Mouse (Mus musculus): ENCODE measurements around the gene Gm20547. TPM values are rescaled to one million over a fixed set of nuclear protein-coding genes. Genes with fewer than 3 reads are reported as not detected.
A peak's percentile ranks its signal among the peaks of the same experiment; 100 is the strongest.

Gene Gm20547
- polyA plus RNA-seq, 1 experiment from 2014 or later = not detected

DNA sequence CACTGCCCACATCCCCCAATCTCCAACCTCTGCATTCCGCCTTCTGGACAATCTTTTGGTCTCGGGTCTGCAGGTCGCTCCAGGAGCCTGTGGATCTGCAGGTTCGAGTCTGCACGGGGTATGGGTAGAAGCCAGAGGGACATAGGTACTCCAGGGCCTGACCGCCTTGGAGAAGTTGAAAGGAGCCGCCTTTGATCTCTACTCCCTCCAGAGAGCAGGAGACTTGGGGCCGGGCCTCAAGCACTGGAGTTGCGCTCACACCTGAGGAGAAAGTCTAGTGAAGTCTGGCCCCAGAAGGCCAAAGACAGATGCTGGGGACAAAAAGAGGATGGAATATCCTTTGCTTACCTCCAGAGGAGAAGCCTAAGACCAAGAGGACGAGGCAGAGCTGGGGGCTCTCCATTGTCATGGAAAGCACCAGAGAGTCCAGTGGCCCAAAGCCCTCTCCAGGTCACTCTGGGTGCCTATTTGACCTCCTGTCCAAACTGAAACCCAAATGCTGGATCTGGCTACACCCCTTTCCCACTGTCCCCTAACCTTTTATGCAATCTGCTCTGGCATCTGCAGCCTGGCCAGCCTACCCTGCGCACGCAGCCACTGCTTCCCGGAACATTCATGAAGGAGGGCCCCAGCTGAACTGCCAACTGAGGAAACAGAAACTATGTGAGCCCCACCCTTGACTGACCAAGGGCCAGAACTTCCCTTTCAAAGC, 20.0 kb downstream of the Gm20547 start:
- no peaks in the 10 kb centered on the region for H3K9me3 ChIP-seq (ENCODE audit: low read length)
- peaks cover 19% of the 10 kb centered on the region for H3K4me1 ChIP-seq (ENCODE audit: insufficient read depth)
- no peaks in the 10 kb centered on the region for H3K27me3 ChIP-seq (ENCODE audit: insufficient read depth, low read length)
- peak overlapping the region; percentile 51 for H3K4me3 ChIP-seq (ENCODE audit: low read depth, low read length)
- H3K36me3 ChIP-seq (replicated peaks; ENCODE audit: insufficient read depth, low read length) = peaks cover 18% of the 10 kb centered on the region
- 47% methylated on average over 13 of the region's 13 CpGs for WGBS (ENCODE audit: insufficient replicate concordance)
- DNase-seq (peak; percentile 76), ATAC-seq (peak; percentile 91)
- no peak for TF ChIP-seq EP300 (IDR thresholded peaks at IDR 0.05; ENCODE audit: low read depth)
- no peak for TF ChIP-seq CTCF (IDR thresholded peaks at IDR 0.05; ENCODE audit: low read depth)
- peak overlapping the region; percentile 63 for H3K4me2 ChIP-seq (ENCODE audit: low read depth, low read length)
- H3K27ac ChIP-seq (ENCODE audit: low read depth) = peak overlapping the region; percentile 73
- peak overlapping the region; percentile 47 for H3K9ac ChIP-seq (replicated peaks)

DNA sequence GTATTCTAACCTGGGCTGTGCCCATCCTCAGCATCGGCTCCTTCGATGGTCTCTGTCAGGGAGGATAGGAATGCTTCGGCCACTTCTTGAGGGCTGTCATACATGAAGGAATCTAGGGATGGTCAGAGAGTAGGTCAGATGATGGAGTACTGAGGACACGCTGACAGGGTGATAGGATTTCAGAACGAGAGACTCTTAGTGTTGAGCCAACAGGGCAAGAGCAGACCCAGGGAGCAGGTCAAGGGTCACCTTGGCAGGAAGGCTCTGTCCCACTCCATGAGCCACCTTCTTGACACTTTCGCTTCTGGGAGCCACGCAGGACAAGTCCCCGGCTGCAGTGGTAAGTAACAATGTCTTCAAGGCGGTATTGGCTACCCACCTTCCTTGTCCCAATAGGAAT, 21.3 kb downstream of the Gm20547 start:
- Histone ChIP-seq H3K4me3 (ENCODE audit: low read depth, low read length) (peak overlapping the region; percentile 51), H3K9me3 (ENCODE audit: low read length) (no peaks in the 10 kb centered on the region), H3K4me2 (ENCODE audit: low read depth, low read length) (peak overlapping the region; percentile 63), H3K27me3 (ENCODE audit: insufficient read depth, low read length) (no peaks in the 10 kb centered on the region), H3K9ac (replicated peaks) (peak overlapping the region; percentile 22; the same call in 1 of the 2 replicates), H3K36me3 (replicated peaks; ENCODE audit: insufficient read depth, low read length) (peaks cover 25% of the 10 kb centered on the region), H3K27ac (ENCODE audit: low read depth) (no peak overlapping the region), H3K4me1 (ENCODE audit: insufficient read depth) (peaks cover 19% of the 10 kb centered on the region)
- no peak for TF ChIP-seq CTCF (IDR thresholded peaks at IDR 0.05; ENCODE audit: low read depth)
- TF ChIP-seq EP300 (IDR thresholded peaks at IDR 0.05; ENCODE audit: low read depth) = no peak
- ATAC-seq (no peak), DNase-seq (peak; percentile 13)
- WGBS (ENCODE audit: insufficient replicate concordance) = 81% methylated on average over 9 of the region's 9 CpGs

- Histone ChIP-seq H3K36me3 (replicated peaks; ENCODE audit: insufficient read depth, low read length) (peaks cover 36% of the 10 kb centered on the region), H3K9me3 (ENCODE audit: low read length) (no peaks in the 10 kb centered on the region), H3K27ac (ENCODE audit: low read depth) (0 out of 2 replicates have a peak overlapping the region, but pooled peaks have one; percentile 29), H3K4me1 (ENCODE audit: insufficient read depth) (peaks cover 19% of the 10 kb centered on the region), H3K27me3 (ENCODE audit: insufficient read depth, low read length) (no peaks in the 10 kb centered on the region), H3K4me2 (ENCODE audit: low read depth, low read length) (no peak overlapping the region), H3K9ac (replicated peaks) (no peak overlapping the region), H3K4me3 (ENCODE audit: low read depth, low read length) (no peak overlapping the region)
- peak; percentile 10 for DNase-seq
- 33% methylated on average over 4 of the region's 4 CpGs for WGBS (ENCODE audit: insufficient replicate concordance)
- TF ChIP-seq CTCF (IDR thresholded peaks at IDR 0.05; ENCODE audit: low read depth) = no peak
- TF ChIP-seq EP300 (IDR thresholded peaks at IDR 0.05; ENCODE audit: low read depth) = no peak
- no peak for ATAC-seq
Measured at GRCm38 (mm10) chr17:34858670-34859069, 23.2 kb downstream of the Gm20547 start.

DNA sequence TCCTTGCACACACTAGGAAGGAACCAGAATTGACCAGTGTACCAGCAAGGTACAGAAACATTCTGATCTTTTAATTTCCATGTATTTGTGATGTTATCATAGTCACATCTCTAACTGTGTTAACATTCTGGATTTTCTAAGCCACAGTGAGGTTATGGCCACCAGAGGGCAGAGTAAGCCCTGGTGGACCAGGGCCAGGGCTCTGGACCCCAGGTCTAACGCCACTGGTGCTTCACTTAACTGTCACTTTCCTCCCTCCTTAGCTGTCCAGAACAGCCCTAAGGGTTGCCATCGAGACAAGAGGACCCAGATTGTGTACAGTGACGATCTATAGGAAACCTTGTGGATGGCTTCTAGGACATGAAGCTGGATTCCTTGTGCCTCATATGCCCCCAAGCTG, 26.0 kb downstream of the Gm20547 start:
- Histone ChIP-seq H3K4me1 (ENCODE audit: insufficient read depth) (peaks cover 17% of the 10 kb centered on the region), H3K27ac (ENCODE audit: low read depth) (no peak overlapping the region)
- TF ChIP-seq EP300 (IDR thresholded peaks at IDR 0.05; ENCODE audit: low read depth) (no peak), CTCF (IDR thresholded peaks at IDR 0.05; ENCODE audit: low read depth) (peak; percentile 88)

DNA sequence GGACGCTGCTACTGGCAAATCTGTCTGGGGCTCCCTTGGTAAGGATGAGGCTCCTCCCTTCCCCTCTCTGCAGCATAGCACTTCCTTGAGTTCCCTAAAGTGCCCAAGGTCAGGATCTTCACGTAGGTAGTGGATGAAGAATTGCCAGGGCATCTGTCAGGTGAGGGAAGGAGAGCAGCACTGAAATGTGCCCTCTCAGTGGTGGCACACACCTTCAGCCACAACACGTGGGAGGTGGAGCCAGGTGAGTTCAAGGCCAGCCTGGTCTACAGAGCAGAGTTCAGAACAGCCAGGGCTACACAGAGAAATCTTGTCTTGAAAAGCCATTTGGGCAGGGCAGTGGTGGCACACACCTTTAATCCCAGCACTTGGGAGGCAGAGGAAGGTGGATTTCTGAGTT, 27.1 kb downstream of the Gm20547 start:
- DNase-seq = no peak
- WGBS (ENCODE audit: insufficient replicate concordance) = 69% methylated on average over 3 of the region's 3 CpGs
- peaks cover 48% of the 10 kb centered on the region for H3K36me3 ChIP-seq (replicated peaks; ENCODE audit: insufficient read depth, low read length)
- no peak for ATAC-seq
- H3K9me3 ChIP-seq (ENCODE audit: low read length) = no peaks in the 10 kb centered on the region
- TF ChIP-seq CTCF (IDR thresholded peaks at IDR 0.05; ENCODE audit: low read depth) (no peak), EP300 (IDR thresholded peaks at IDR 0.05; ENCODE audit: low read depth) (no peak)
- H3K4me2 ChIP-seq (ENCODE audit: low read depth, low read length) = no peak overlapping the region
- H3K4me3 ChIP-seq (ENCODE audit: low read depth, low read length) = no peak overlapping the region
- no peak overlapping the region for H3K9ac ChIP-seq (replicated peaks)
- H3K27me3 ChIP-seq (ENCODE audit: insufficient read depth, low read length) = no peaks in the 10 kb centered on the region
- H3K27ac ChIP-seq (ENCODE audit: low read depth) = no peak overlapping the region
- peaks cover 17% of the 10 kb centered on the region for H3K4me1 ChIP-seq (ENCODE audit: insufficient read depth)

More for the DNA sequence above, 26.0 kb downstream of the Gm20547 start:
- H3K27me3 ChIP-seq (ENCODE audit: insufficient read depth, low read length) = no peaks in the 10 kb centered on the region
- ATAC-seq = peak; percentile 47; the same call in 1 of the 2 replicates
- H3K4me3 ChIP-seq (ENCODE audit: low read depth, low read length) = no peak overlapping the region
- H3K9ac ChIP-seq (replicated peaks) = no peak overlapping the region
- peaks cover 48% of the 10 kb centered on the region for H3K36me3 ChIP-seq (replicated peaks; ENCODE audit: insufficient read depth, low read length)
- no peaks in the 10 kb centered on the region for H3K9me3 ChIP-seq (ENCODE audit: low read length)
- WGBS (ENCODE audit: insufficient replicate concordance) = 33% methylated on average over 3 of the region's 3 CpGs
- no peak overlapping the region for H3K4me2 ChIP-seq (ENCODE audit: low read depth, low read length)
- peak; percentile 63 for DNase-seq

DNA sequence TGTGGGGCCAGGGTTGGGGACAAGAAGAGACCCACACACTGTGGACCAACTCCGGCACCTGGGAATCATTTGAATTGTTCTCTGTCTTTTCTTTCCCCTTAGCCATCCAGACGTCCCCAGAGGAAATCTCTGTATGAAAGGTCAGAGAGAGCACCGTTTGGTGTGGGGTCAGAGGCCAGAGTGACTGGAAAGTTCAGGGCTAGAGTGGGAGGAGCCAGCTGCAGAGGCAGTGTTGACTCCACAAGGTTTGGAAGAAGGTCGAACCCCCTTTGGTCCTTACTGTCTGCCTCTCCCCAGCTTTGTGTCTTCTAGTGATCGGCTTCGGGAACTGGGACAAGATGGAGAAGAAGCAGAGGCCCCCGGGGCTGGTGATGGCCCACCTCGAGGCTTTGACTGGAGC, 28.3 kb downstream of the Gm20547 start:
- Histone ChIP-seq H3K27me3 (ENCODE audit: insufficient read depth, low read length) (no peaks in the 10 kb centered on the region), H3K9me3 (ENCODE audit: low read length) (no peaks in the 10 kb centered on the region), H3K27ac (ENCODE audit: low read depth) (no peak overlapping the region), H3K4me2 (ENCODE audit: low read depth, low read length) (no peak overlapping the region), H3K4me3 (ENCODE audit: low read depth, low read length) (no peak overlapping the region), H3K9ac (replicated peaks) (no peak overlapping the region), H3K4me1 (ENCODE audit: insufficient read depth) (peaks cover 17% of the 10 kb centered on the region), H3K36me3 (replicated peaks; ENCODE audit: insufficient read depth, low read length) (peaks cover 44% of the 10 kb centered on the region)
- TF ChIP-seq EP300 (IDR thresholded peaks at IDR 0.05; ENCODE audit: low read depth) (no peak), CTCF (IDR thresholded peaks at IDR 0.05; ENCODE audit: low read depth) (no peak)
- ATAC-seq (no peak), DNase-seq (no peak)
- WGBS (ENCODE audit: insufficient replicate concordance) = 65% methylated on average over 8 of the region's 8 CpGs
